Mouse (Mus musculus): Measurements from ENCODE around the gene Fam216a. TPM values are rescaled to one million over a fixed set of nuclear protein-coding genes. Genes with fewer than 3 reads are reported as not detected.
"Not testable (repeated sequence)": the region's sequence is repeated elsewhere in the genome, so short reads cannot be mapped to it uniquely, and the experiment has no call there.

Fam216a gene
- 50.6 and 57.2 TPM in 2 replicates for polyA plus RNA-seq (2011; ENCODE audit: insufficient read length, low read depth, missing spikeins)

GRCm38 (mm10) chr5:122372192-122372769 lies at the start of gene Fam216a:
Gene Fam216a, minus strand, starts transcription at chr5:122372364.
- peak within 1 kb of the TSS; percentile 94 for H3K27ac ChIP-seq (ENCODE audit: insufficient read depth, low read length)
- peak; percentile 77 for TF ChIP-seq POLR2A (IDR thresholded peaks at IDR 0.05; ENCODE audit: low read depth, low read length)
- TF ChIP-seq CTCF (IDR thresholded peaks at IDR 0.05; ENCODE audit: borderline replicate concordance, insufficient read depth, low read length) = no peak
- H3K4me3 ChIP-seq (ENCODE audit: insufficient read depth, low read length) = peak within 1 kb of the TSS; percentile 83
- no peaks in the 10 kb centered on the region for H3K4me1 ChIP-seq (ENCODE audit: control insufficient read depth, insufficient read depth, low read length)

- Histone ChIP-seq H3K27ac (ENCODE audit: insufficient read depth, low read length) (peak within 1 kb of the TSS; percentile 89), H3K4me3 (ENCODE audit: insufficient read depth, low read length) (peak within 1 kb of the TSS; percentile 87), H3K4me1 (ENCODE audit: control insufficient read depth, insufficient read depth, low read length) (no peaks in the 10 kb centered on the region; the same call in 1 of the 2 replicates)
- TF ChIP-seq POLR2A (IDR thresholded peaks at IDR 0.05; ENCODE audit: low read depth, low read length) (no peak), CTCF (IDR thresholded peaks at IDR 0.05; ENCODE audit: borderline replicate concordance, insufficient read depth, low read length) (no peak)
Measured at GRCm38 (mm10) chr5:122421271-122422068, 49.3 kb upstream of the Fam216a start, which contains the start of gene Anapc7. Gene Anapc7, plus strand, starts transcription at chr5:122421693.

GRCm38 (mm10) chr5:122420676-122421075 lies 48.5 kb upstream of the Fam216a start:
- not testable (repeated sequence) for H3K4me1 ChIP-seq (ENCODE audit: control insufficient read depth, insufficient read depth, low read length); H3K4me3 ChIP-seq (ENCODE audit: insufficient read depth, low read length); H3K27ac ChIP-seq (ENCODE audit: insufficient read depth, low read length)

- Histone ChIP-seq H3K4me3 (ENCODE audit: insufficient read depth, low read length) (no peak overlapping the region), H3K27ac (ENCODE audit: insufficient read depth, low read length) (no peak overlapping the region), H3K4me1 (ENCODE audit: control insufficient read depth, insufficient read depth, low read length) (no peaks in the 10 kb centered on the region)
- TF ChIP-seq CTCF (IDR thresholded peaks at IDR 0.05; ENCODE audit: borderline replicate concordance, insufficient read depth, low read length) (no peak), POLR2A (IDR thresholded peaks at IDR 0.05; ENCODE audit: low read depth, low read length) (no peak)
Measured at GRCm38 (mm10) chr5:122415465-122415864, 43.3 kb upstream of the Fam216a start.

GRCm38 (mm10) chr5:122414351-122414750 lies 42.2 kb upstream of the Fam216a start:
- TF ChIP-seq CTCF (IDR thresholded peaks at IDR 0.05; ENCODE audit: borderline replicate concordance, insufficient read depth, low read length) (no peak), POLR2A (IDR thresholded peaks at IDR 0.05; ENCODE audit: low read depth, low read length) (no peak)

GRCm38 (mm10) chr5:122412826-122413225 lies 40.7 kb upstream of the Fam216a start:
- no peaks in the 10 kb centered on the region for H3K4me1 ChIP-seq (ENCODE audit: control insufficient read depth, insufficient read depth, low read length)
- H3K27ac ChIP-seq (ENCODE audit: insufficient read depth, low read length) = no peak overlapping the region
- H3K4me3 ChIP-seq (ENCODE audit: insufficient read depth, low read length) = no peak overlapping the region
- TF ChIP-seq CTCF (IDR thresholded peaks at IDR 0.05; ENCODE audit: borderline replicate concordance, insufficient read depth, low read length) (no peak), POLR2A (IDR thresholded peaks at IDR 0.05; ENCODE audit: low read depth, low read length) (no peak)

More at GRCm38 (mm10) chr5:122414351-122414750, 42.2 kb upstream of the Fam216a start:
- no peak overlapping the region for H3K27ac ChIP-seq (ENCODE audit: insufficient read depth, low read length)
- H3K4me1 ChIP-seq (ENCODE audit: control insufficient read depth, insufficient read depth, low read length) = no peaks in the 10 kb centered on the region
- H3K4me3 ChIP-seq (ENCODE audit: insufficient read depth, low read length) = no peak overlapping the region

- no peak for TF ChIP-seq CTCF (IDR thresholded peaks at IDR 0.05; ENCODE audit: borderline replicate concordance, insufficient read depth, low read length)
- no peak for TF ChIP-seq POLR2A (IDR thresholded peaks at IDR 0.05; ENCODE audit: low read depth, low read length)
- H3K27ac ChIP-seq (ENCODE audit: insufficient read depth, low read length) = no peak overlapping the region
- no peaks in the 10 kb centered on the region for H3K4me1 ChIP-seq (ENCODE audit: control insufficient read depth, insufficient read depth, low read length)
- no peak overlapping the region for H3K4me3 ChIP-seq (ENCODE audit: insufficient read depth, low read length)
Measured at GRCm38 (mm10) chr5:122411892-122412291, 39.7 kb upstream of the Fam216a start.

GRCm38 (mm10) chr5:122409692-122410645 lies 37.8 kb upstream of the Fam216a start:
- TF ChIP-seq POLR2A (IDR thresholded peaks at IDR 0.05; ENCODE audit: low read depth, low read length) (no peak), CTCF (IDR thresholded peaks at IDR 0.05; ENCODE audit: borderline replicate concordance, insufficient read depth, low read length) (no peak)
- Histone ChIP-seq H3K27ac (ENCODE audit: insufficient read depth, low read length) (no peak overlapping the region), H3K4me1 (ENCODE audit: control insufficient read depth, insufficient read depth, low read length) (no peaks in the 10 kb centered on the region), H3K4me3 (ENCODE audit: insufficient read depth, low read length) (no peak overlapping the region)

GRCm38 (mm10) chr5:122405537-122405936 lies 33.4 kb upstream of the Fam216a start:
- Histone ChIP-seq H3K4me3 (ENCODE audit: insufficient read depth, low read length) (no peak overlapping the region), H3K27ac (ENCODE audit: insufficient read depth, low read length) (no peak overlapping the region), H3K4me1 (ENCODE audit: control insufficient read depth, insufficient read depth, low read length) (no peaks in the 10 kb centered on the region)
- no peak for TF ChIP-seq POLR2A (IDR thresholded peaks at IDR 0.05; ENCODE audit: low read depth, low read length)
- no peak for TF ChIP-seq CTCF (IDR thresholded peaks at IDR 0.05; ENCODE audit: borderline replicate concordance, insufficient read depth, low read length)
